Mouse (Mus musculus) lung, postnatal 14 days (tissue): ENCODE data around the gene Gm20816.
"Not testable (repeated sequence)": the region's sequence is repeated elsewhere in the genome, so short reads cannot be mapped to it uniquely, and the experiment has no call there.

ENCODE experiments used
- DNase-seq: peaks from one replicate; pipeline ENCODE4 v3.0.0; 2021

Gm20816 gene

GRCm38 (mm10) chrY:68537655-68538054 is at the start of gene Gm20816:
Gm20816 (plus strand) TSS chrY:68537955.
- DNase-seq: not testable (repeated sequence)
